Mouse (Mus musculus): Measurements from ENCODE around the gene Tgm3. TPM values are rescaled to one million over a fixed set of nuclear protein-coding genes. Genes with fewer than 3 reads are reported as not detected.

Gene Tgm3
- total RNA-seq (2023) = not detected in 4 replicates

DNA sequence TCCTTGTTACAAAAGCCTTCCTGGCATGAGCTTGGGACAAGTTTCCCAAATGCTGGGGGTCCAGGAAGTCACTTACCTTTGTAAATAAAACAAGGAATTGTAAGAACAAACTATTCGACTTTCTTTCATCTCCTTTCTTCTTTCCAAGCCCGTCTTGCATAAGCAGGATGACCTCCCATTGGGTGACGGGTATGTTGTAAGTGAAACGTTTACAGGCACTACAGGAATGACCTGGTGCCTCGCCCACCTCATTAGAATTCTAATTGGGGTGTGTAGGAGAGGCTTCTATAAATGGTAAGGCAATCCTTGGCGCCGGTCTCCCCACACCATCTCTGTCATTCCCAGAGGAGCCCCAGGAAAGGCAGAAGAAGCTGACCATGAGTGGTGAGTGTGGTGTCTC is at the start of gene Tgm3:
Gene Tgm3, plus strand, starts transcription at position 324 of the 400 bp plus-strand sequence.

Other genes starting within 250 kb of the Tgm3 start
- 15.8 to 19.7 TPM (median 18.7 TPM) in 4 replicates for gene Stk35, start 211.8 kb upstream of the Tgm3 start, total RNA-seq (2023)
- gene Tgm6, start 100.1 kb downstream of the Tgm3 start, total RNA-seq (2023) = not detected in 4 replicates
- 170 to 185 TPM (median 178 TPM) in 4 replicates for gene Snrpb, start 167.1 kb downstream of the Tgm3 start, total RNA-seq (2023)
- gene Tmc2, start 182.8 kb downstream of the Tgm3 start, total RNA-seq (2023) = not detected in 4 replicates

Data from B cell, adult 62 days (primary cell).